Mouse (Mus musculus): ENCODE measurements around the gene Wwp2.

Wwp2 gene

GRCm38 (mm10) chr8:107560820-107561536, 124.8 kb downstream of the Wwp2 start:
- in situ Hi-C loops (cut with MboI): no loop called here

DNA sequence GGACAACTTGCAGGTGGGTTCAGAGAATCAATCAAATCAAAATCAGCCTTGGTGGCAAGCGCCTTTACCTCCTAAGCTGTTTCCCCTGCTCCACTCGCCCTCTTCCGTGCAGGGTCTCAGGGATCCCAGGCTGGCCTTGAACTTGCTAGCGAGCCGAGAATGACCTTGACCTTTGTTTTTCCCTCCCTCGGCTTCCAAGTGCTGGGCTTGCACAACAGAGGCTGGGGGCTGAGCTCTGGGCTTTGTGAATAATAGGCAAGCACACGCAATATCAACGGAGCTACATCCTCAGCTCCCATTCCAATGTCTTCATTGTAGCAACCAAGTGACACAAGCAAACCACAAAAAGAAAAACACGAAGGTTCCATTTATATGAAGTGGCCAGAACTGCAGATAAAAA, 126.0 kb downstream of the Wwp2 start:
- in situ Hi-C loops (cut with MboI): no loop called here

- in situ Hi-C loops (cut with MboI): loop anchor here (10.0 kb wide), 1 partner anchor 106 kb away; no protein-coding TSS in a partner anchor
These were observed 134.9 kb downstream of the Wwp2 start for GRCm38 (mm10) chr8:107571046-107571445.

DNA sequence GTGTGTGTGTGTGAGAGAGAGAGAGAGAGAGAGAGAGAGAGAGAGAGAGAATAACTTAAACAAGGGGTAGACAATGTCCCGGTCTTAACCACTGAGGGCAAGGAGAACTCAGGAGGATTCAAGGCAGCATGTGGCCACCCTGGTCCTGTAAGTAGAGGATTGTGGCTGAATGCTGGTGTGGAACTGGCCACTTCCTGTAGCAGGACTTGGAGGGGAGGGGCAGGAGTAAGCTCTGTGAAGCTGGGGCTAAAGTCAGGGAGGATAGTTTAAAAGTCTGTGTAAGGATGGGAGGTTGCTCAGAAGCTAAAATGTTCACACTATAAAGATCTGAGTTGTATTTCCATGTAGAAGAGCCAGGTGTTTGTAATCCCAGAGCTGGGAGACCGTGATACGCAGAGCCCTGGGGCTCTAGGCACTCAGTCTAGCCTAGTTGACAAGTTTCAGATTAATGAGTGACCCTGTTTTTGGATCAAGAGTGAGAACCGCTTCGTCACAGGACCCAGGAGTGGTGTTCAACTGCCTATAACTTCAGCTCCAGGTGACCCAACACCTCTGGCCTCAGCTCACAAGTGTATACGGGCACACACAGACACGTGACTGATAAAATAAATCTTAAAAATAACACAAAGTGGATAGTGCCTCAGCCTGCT, 135.4 kb downstream of the Wwp2 start:
- in situ Hi-C loops (cut with MboI): loop anchor here (10.0 kb wide), 1 partner anchor 107 kb away; no protein-coding TSS in a partner anchor

DNA sequence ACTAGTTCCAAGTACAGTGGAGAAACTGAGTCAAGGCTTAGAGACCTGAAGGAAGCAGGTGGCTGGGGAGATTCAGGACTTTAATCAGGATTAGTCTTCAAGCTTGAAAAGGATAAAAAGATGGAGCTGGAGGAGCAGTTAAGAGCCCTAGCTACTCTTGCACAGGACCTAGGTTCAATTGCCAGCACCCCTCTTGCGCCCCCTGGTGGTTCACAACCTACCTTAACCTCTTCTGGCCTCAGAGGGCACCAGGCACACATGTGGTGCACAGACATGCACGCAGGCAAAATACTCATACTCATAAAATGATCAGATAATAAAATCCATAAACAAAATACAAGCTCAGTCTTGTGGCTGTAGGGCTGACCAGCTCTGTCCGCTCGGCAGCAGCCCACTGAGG, 136.3 kb downstream of the Wwp2 start:
- in situ Hi-C loops (cut with MboI): loop anchor here (10.0 kb wide), 1 partner anchor 108 kb away; no protein-coding TSS in a partner anchor

- in situ Hi-C loops (cut with MboI): loop anchor here (10.0 to 25.0 kb wide), 2 partner anchors 110 to 1988 kb away; partner anchors contain the start of genes Dhx38 and Txnl4b
These were observed 138.6 kb downstream of the Wwp2 start for GRCm38 (mm10) chr8:107574771-107575170.

GRCm38 (mm10) chr8:107576702-107577101, 140.5 kb downstream of the Wwp2 start:
- in situ Hi-C loops (cut with MboI): loop anchor here (10.0 to 25.0 kb wide), 2 partner anchors 112 to 1986 kb away; partner anchors contain the start of genes Dhx38 and Txnl4b

GRCm38 (mm10) chr8:107577640-107578039, 141.5 kb downstream of the Wwp2 start:
- in situ Hi-C loops (cut with MboI): loop anchor here (10.0 to 25.0 kb wide), 2 partner anchors 113 to 1985 kb away; partner anchors contain the start of genes Dhx38 and Txnl4b

DNA sequence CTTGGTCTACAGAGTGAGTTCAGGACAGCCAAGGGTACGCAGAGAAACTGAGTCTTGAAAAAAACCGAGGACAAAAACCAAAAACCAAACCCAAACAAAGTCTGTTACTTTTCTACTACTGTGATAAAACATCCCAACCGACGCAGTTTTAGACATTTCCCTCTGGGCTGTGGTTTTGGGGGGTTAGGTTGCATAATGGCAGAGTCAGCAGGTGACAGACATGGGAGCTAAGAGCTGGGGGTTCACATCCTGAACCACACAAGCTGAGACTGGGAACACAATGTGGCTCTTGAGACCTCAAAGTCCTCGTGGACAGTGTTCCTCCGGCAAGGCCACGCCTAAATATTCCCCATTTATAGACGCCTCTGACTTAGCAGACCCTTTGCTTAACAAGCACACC, 142.0 kb downstream of the Wwp2 start:
- in situ Hi-C loops (cut with MboI): loop anchor here (10.0 to 25.0 kb wide), 2 partner anchors 113 to 1984 kb away; partner anchors contain the start of genes Dhx38 and Txnl4b

- in situ Hi-C loops (cut with MboI): loop anchor here (10.0 to 25.0 kb wide), 2 partner anchors 114 to 1984 kb away; partner anchors contain the start of genes Dhx38 and Txnl4b
These were observed 142.4 kb downstream of the Wwp2 start for GRCm38 (mm10) chr8:107578541-107578940.

DNA sequence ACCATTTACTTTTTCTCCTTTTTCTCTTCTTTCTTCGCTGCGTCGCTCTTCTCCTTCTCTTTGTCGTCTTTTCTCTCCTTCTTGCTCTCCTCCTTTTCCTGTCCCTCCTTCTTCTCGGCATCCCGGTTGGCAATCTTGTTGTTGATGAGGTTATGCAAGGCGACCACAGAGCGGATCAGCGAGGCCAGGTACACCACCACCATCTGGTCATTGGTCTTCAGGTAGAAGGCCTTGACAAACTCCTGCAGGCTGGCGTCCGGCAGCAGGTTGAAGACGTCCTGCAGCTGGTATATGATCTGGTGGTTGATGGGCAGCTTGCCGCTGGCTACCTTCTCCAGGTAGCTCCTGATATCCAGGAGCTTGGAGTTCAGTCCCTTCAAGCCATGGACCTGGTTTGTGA, 144.7 kb downstream of the Wwp2 start:
- in situ Hi-C loops (cut with MboI): loop anchor here (25.0 kb wide), 1 partner anchor 1981 kb away; the partner anchor contains the start of genes Dhx38 and Txnl4b

DNA sequence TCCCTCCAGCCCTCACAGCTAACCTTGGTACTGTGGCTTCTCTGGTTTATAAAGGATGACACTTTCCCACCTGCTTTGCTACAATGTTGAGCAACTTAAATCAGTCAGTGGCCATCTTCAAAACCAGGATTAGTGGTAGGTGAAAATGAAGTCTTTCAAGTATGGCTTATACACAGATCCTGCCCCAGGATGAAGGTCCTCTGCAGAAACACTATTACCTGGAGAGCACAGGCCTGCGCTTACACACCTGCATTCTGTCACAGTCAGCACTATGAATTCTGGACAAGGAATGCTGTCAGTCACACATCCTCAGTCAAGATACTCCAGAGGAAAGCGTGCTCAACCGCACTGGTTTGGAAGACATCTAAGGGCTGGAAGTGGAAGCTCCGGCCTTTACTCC, 145.4 kb downstream of the Wwp2 start:
- in situ Hi-C loops (cut with MboI): loop anchor here (25.0 kb wide), 1 partner anchor 1981 kb away; the partner anchor contains the start of genes Dhx38 and Txnl4b

DNA sequence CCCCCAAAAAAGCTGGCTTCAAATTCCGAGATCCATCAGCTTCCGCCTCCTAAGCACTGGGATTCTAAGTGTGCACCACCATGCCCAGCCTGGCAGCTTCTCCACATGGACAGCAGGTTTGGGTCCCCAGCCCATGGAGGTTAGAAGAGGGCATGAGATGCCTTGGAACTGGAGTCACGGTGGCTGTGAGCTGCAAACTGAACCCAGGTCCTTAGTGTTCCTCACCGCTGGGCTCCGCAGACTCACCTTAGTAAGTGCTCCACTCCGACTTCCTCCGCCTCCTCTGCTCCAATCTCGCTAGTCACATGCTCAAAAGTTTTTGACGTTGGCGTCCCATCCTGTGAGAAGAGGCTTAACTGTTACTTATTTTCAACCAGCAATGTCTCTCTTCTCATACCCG, 146.0 kb downstream of the Wwp2 start:
- in situ Hi-C loops (cut with MboI): loop anchor here (25.0 kb wide), 1 partner anchor 1980 kb away; the partner anchor contains the start of genes Dhx38 and Txnl4b

DNA sequence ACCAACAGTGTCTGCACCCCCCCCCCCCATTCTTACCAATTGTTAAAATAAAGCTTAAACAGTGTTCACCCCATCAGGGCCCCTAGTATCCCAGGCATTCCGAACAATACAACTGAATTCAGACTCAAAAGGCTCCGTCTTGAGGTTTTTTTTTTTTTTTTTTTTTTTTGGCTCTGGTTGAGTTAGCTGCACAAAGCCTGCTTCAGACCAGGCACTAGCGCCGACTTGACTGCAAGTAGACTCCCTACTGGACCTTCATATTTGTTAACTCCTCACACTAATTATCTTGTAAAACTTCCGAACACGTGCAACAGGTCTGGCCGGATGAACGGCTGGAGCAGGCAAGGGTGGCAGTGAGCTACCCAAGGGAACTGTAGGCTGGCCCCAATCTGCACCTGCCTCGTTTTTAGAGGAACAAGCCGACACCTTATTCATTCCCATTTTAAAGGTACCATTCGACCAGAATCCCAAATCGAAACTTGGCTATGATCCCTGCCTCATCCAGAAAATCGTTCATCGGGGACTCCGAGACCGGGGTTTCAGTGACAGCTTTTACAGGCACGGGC, 151.3 kb downstream of the Wwp2 start:
- in situ Hi-C loops (cut with MboI): loop anchor here (25.0 kb wide), 1 partner anchor 1975 kb away; the partner anchor contains the start of genes Dhx38 and Txnl4b

DNA sequence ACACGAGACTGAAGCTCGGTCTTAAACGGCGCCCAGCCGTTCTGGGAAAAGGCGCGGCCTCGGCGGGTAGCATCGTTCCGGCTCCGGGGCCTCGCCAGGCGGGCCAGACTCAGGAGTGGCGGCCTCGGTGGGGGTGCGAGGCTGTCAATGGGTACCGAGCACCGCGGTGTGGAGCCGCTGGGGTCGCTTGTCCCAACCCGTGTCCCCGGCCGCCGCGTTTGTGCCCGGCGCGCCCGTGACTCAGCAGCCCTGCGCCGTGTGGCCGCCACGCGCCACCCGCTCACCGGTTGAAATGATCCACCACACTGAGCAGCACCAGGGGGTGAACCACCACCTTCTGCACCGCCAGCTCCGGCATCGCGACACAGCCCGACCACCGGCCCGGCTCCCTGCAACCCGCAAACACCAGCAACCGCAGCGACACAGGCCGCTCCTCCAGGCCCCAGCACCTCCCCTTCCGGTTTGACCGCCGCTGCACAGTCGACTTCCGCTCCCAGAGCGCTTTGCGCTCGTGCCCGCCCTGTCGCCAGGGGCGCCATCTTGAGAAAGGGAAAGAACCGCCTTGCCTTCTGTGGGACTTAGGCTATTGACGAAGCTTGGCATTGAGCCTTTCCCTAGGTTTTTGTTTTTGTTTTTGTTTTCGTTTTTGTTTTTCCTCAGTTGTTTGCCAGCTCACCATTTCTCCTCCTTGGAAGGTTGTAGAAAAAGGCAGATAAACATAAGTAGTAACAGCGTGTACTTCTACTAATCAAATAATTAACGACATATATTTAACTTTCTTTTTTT, 152.0 kb downstream of the Wwp2 start, which contains the start of gene Psmd7:
TSS of gene Psmd7 (minus strand) at position 470 of the 786 bp plus-strand sequence.
- in situ Hi-C loops (cut with MboI): loop anchor here (25.0 kb wide), 1 partner anchor 1974 kb away; the partner anchor contains the start of genes Dhx38 and Txnl4b

GRCm38 (mm10) chr8:107593967-107594729, 158.0 kb downstream of the Wwp2 start:
- in situ Hi-C loops (cut with MboI): loop anchor here (25.0 kb wide), 1 partner anchor 1968 kb away; the partner anchor contains the start of genes Dhx38 and Txnl4b

GRCm38 (mm10) chr8:107594817-107595216, 158.7 kb downstream of the Wwp2 start:
- in situ Hi-C loops (cut with MboI): loop anchor here (25.0 kb wide), 1 partner anchor 1967 kb away; the partner anchor contains the start of genes Dhx38 and Txnl4b

- in situ Hi-C loops (cut with MboI): loop anchor here (25.0 kb wide), 1 partner anchor 1965 kb away; the partner anchor contains the start of genes Dhx38 and Txnl4b
These were observed 161.6 kb downstream of the Wwp2 start for GRCm38 (mm10) chr8:107597731-107598130.

DNA sequence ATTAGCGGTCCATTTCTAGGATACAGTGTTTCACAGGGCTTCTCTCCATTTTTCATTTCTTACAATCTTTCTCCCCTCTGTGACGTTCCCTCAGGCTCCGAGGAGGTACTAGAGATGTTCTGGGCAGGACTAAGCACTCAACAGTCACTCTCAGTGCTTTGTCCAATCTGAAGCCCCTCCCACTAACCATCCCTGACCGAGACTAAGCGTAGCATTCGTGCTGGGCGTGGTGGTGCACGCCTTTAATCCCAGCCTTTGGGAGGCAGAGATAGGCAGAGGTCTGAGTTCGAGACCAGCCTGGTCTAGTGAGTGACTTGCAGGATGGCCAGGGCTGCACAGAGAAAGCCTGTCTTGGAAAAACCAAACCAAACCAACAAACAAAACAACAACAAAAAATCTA, 163.5 kb downstream of the Wwp2 start:
- in situ Hi-C loops (cut with MboI): loop anchor here (25.0 kb wide), 2 partner anchors 1313 to 1963 kb away; partner anchors contain the start of genes Dhx38 and Txnl4b

DNA sequence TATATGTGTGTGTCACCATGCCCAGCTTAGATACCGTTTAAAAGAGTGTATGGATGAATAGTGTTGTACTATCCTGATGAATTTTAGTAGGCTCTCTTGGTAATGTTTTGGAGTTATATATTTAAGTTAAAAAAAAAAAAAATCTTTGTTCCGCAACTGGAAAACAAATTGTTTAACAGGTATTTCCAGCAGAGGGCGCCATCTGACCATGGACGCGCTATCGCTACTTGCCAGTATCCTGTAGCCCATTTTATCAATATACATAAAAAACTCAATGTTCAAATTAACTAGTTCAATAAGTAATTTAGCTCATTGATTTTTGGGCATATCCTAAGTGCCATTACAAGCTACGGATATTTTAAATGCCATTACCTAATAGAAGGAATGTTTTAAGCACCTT, 166.9 kb downstream of the Wwp2 start:
- in situ Hi-C loops (cut with MboI): loop anchor here (25.0 kb wide), 1 partner anchor 1309 kb away; no protein-coding TSS in a partner anchor

All from mature B cell (primary cell).